Mouse (Mus musculus) limb, embryonic 14.5 days (tissue): ENCODE data around the gene Susd2. TPM values are rescaled to one million over a fixed set of nuclear protein-coding genes. Genes with fewer than 3 reads are reported as not detected.

ENCODE experiments used
- ATAC-seq: fragments of 200-750 bp; cut with Nextera tagmentation; 2 replicates; pipeline ENCODE4 v1.8.0; 2017; ENCODE audit warnings: low read depth, moderate number of reproducible peaks, moderate TSS enrichment; ENCODE audit not compliant: low FRiP score
- DNase-seq: peaks from one replicate; pipeline ENCODE4 v3.0.0-alpha.2; 2015; ENCODE audit warnings: low spot score
- H3K27ac ChIP-seq: fragments of 300-500 bp; sonication (generic); replicated peaks from 2 replicates; pipeline ENCODE4 v1.5.1; 2014; ENCODE audit warnings: low read depth, mild to moderate bottlenecking, low read length, moderate library complexity, mixed read lengths
- H3K27me3 ChIP-seq: fragments of 300-500 bp; sonication (generic); 2 replicates; pipeline ENCODE4 v1.6.1; 2014; ENCODE audit warnings: low read length, mixed read lengths; ENCODE audit not compliant: control insufficient read depth, insufficient read depth
- H3K36me3 ChIP-seq: fragments of 300-500 bp; sonication (generic); 2 replicates; pipeline ENCODE4 v1.6.1; 2014; ENCODE audit warnings: mild to moderate bottlenecking, low read length, moderate library complexity, mixed read lengths; ENCODE audit not compliant: control insufficient read depth, insufficient read depth
- H3K4me1 ChIP-seq: fragments of 300-500 bp; sonication (generic); 2 replicates; pipeline ENCODE4 v1.6.1; 2014; ENCODE audit warnings: antibody characterized with exemption, low read length, mixed read lengths; ENCODE audit not compliant: control insufficient read depth, insufficient read depth
- H3K4me2 ChIP-seq: fragments of 300-500 bp; sonication (generic); replicated peaks from 2 replicates; pipeline ENCODE4 v1.6.1; 2014; ENCODE audit warnings: low read depth, mild to moderate bottlenecking, low read length, moderate library complexity; ENCODE audit not compliant: severe bottlenecking
- H3K4me3 ChIP-seq: fragments of 300-500 bp; sonication (generic); replicated peaks from 2 replicates; pipeline ENCODE4 v1.5.1; 2014; ENCODE audit warnings: low read length
- H3K9ac ChIP-seq: fragments of 300-500 bp; sonication (generic); 2 replicates; pipeline ENCODE4 v1.6.1; 2014; ENCODE audit warnings: mild to moderate bottlenecking, low read depth, low read length, moderate library complexity; ENCODE audit not compliant: severe bottlenecking
- H3K9me3 ChIP-seq: fragments of 300-500 bp; sonication (generic); 2 replicates; pipeline ENCODE4 v1.6.1; 2016; ENCODE audit warnings: low read length; ENCODE audit not compliant: control insufficient read depth
- POLR2A ChIP-seq: fragments of 200-500 bp; IDR thresholded peaks from 2 replicates; pipeline ENCODE4 v1.8.0; 2012; ENCODE audit warnings: inconsistent platforms, mild to moderate bottlenecking, moderate library complexity, borderline replicate concordance; ENCODE audit not compliant: insufficient read depth, insufficient read length; ENCODE audit errors: extremely low read depth
- WGBS: fragments of 180-500 bp; shearing (Covaris S2); extraction: QIAGEN DNeasy Blood & Tissue Kit; methylation state at CpG from one replicate; pipeline ENCODE4 v1.1.7; 2014; 5-methylcytosine and 5-hydroxymethylcytosine counted together
- polyA plus RNA-seq, 2 experiments: library from polyadenylated mRNA; depleted of rRNA in 1 of 2; stranded (reverse) in 1 of 2; unstranded in 1 of 2; fragments of >200 nt; fragmentation: Nextera tagmentation in 1 of 2; extraction: Ambion mirVana in 1 of 2; gene quantifications; 2 replicates each; pipeline versions ENCODE4 v1.2.1 to v1.2.3; 2012 to 2014

Gene Susd2
- polyA plus RNA-seq, 2 experiments, result 5.3 to 6.3 TPM

DNA sequence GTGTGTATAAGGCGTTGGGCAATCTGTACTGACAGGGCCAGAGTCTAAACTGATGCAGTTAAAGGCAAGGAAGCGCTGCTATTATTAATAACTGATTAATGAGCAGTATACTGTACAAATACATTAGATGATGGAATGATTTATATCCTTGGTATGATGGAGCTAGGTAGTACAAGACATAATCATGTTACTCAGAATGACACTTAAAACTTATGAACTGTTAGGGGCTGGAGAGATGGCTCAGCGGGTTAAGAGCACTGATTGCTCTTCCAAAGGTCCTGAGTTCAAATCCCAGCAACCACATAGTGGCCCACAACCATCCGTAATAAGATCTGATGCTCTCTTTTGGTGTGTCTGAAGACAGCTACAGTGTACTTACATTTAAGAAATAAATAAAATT, 36.6 kb downstream of the Susd2 start:
- no peaks in the 10 kb centered on the region for H3K9me3 ChIP-seq
- H3K27ac ChIP-seq, result no peak overlapping the region
- ATAC-seq (no peak), DNase-seq (no peak)
- no peak overlapping the region for H3K4me3 ChIP-seq
- H3K4me2 ChIP-seq, result no peak overlapping the region
- no peaks in the 10 kb centered on the region for H3K27me3 ChIP-seq
- TF ChIP-seq POLR2A, result no peak
- no peaks in the 10 kb centered on the region for H3K4me1 ChIP-seq
- H3K9ac ChIP-seq, result no peak overlapping the region
- 83% methylated on average over 4 of the region's 4 CpGs for WGBS
- no peaks in the 10 kb centered on the region for H3K36me3 ChIP-seq

DNA sequence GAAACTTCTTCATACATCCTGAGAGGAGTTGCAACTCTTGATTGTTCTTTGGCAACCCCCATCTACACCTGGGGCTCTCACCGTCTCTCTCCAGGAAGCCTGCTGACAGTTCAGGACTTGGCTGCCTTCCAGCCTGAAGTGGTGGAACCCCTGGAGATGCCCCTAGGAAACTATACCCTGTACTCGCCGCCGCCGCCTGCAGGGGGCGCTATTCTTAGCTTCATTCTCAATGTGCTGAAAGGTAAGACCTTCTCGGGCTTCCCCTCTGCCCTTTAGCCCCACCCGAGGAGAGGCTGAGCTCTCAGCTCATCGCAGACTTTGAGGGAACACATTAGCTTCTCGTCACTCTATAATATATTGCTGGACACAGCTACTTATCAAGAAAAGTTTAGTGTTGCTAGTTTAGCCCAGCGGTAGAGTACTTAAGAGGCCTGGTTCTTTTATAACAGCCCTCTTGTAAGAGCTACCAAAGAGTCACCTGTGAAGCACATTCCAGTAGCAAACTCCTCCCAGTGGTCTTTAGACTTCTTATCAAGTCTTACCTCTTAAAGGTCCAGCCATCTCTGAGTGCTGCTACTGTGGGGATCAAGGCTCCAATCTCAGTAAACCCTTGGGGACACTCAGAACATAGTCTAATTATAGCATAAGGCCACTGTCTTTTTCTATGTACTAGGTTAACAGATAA, 38.5 kb downstream of the Susd2 start:
- no peak overlapping the region for H3K27ac ChIP-seq
- H3K27me3 ChIP-seq, result no peaks in the 10 kb centered on the region
- DNase-seq (no peak), ATAC-seq (no peak)
- H3K4me3 ChIP-seq, result no peak overlapping the region
- H3K9ac ChIP-seq, result no peak overlapping the region
- H3K4me2 ChIP-seq, result no peak overlapping the region
- no peaks in the 10 kb centered on the region for H3K36me3 ChIP-seq
- no peaks in the 10 kb centered on the region for H3K4me1 ChIP-seq
- 42% methylated on average over 11 of the region's 11 CpGs for WGBS
- no peaks in the 10 kb centered on the region for H3K9me3 ChIP-seq
- no peak for TF ChIP-seq POLR2A

GRCm38 (mm10) chr10:75600189-75600730, 43.5 kb downstream of the Susd2 start:
- DNase-seq, result no peak
- 78% methylated on average over 7 of the region's 7 CpGs for WGBS
- Histone ChIP-seq H3K27ac (no peak overlapping the region), H3K27me3 (no peaks in the 10 kb centered on the region), H3K9ac (no peak overlapping the region), H3K4me2 (no peak overlapping the region), H3K4me3 (no peak overlapping the region), H3K4me1 (no peaks in the 10 kb centered on the region), H3K36me3 (no peaks in the 10 kb centered on the region), H3K9me3 (no peaks in the 10 kb centered on the region; the same call in 1 of the 2 replicates)
- no peak for ATAC-seq
- no peak for TF ChIP-seq POLR2A

GRCm38 (mm10) chr10:75595981-75596380, 47.8 kb downstream of the Susd2 start:
- 83% methylated on average over 8 of the region's 8 CpGs for WGBS
- ATAC-seq (no peak), DNase-seq (peak; percentile 36)
- H3K4me3 ChIP-seq, result no peak overlapping the region
- H3K36me3 ChIP-seq, result no peaks in the 10 kb centered on the region
- no peak for TF ChIP-seq POLR2A
- no peak overlapping the region for H3K4me2 ChIP-seq
- H3K9me3 ChIP-seq, result no peaks in the 10 kb centered on the region; the same call in 1 of the 2 replicates
- no peak overlapping the region for H3K27ac ChIP-seq
- H3K9ac ChIP-seq, result no peak overlapping the region
- peaks cover 9% of the 10 kb centered on the region for H3K4me1 ChIP-seq
- no peaks in the 10 kb centered on the region for H3K27me3 ChIP-seq

- no peak overlapping the region for H3K27ac ChIP-seq
- no peak overlapping the region for H3K9ac ChIP-seq
- H3K4me1 ChIP-seq, result peaks cover 18% of the 10 kb centered on the region
- ATAC-seq, result no peak
- no peak overlapping the region for H3K4me3 ChIP-seq
- DNase-seq, result no peak
- no peaks in the 10 kb centered on the region for H3K9me3 ChIP-seq
- H3K27me3 ChIP-seq, result no peaks in the 10 kb centered on the region
- no peak overlapping the region for H3K4me2 ChIP-seq
- 76% methylated on average over 7 of the region's 7 CpGs for WGBS
- TF ChIP-seq POLR2A, result no peak
- H3K36me3 ChIP-seq, result no peaks in the 10 kb centered on the region
Measured at GRCm38 (mm10) chr10:75592585-75592984, 51.2 kb downstream of the Susd2 start.
